Mouse (Mus musculus) layer of hippocampus, postnatal 25 days (tissue): Measurements from ENCODE around the gene Edc3. TPM values are rescaled to one million over a fixed set of nuclear protein-coding genes. Genes with fewer than 3 reads are reported as not detected.

Source experiments
- DNase-seq, 2 experiments: peaks; one replicate each; pipeline ENCODE4 v3.0.0; 2022; ENCODE audit warnings: mixed read lengths in 2 of 2, low spot score in 1 of 2; ENCODE audit errors: extremely low spot score in 1 of 2
- total RNA-seq, 2 experiments: library from RNA; stranded (reverse); gene quantifications; 2 replicates each; pipeline ENCODE4 v1.2.3; 2021

The Edc3 gene
- total RNA-seq = 10 to 100 TPM; 14.0 to 15.2 TPM

- peak; percentile 65 to 81 for DNase-seq
Observed at GRCm38 (mm10) chr9:57708068-57708719, at the start of gene Edc3. Gene Edc3, plus strand, starts transcription at chr9:57708540.

- no peak for DNase-seq
Observed at GRCm38 (mm10) chr9:57658970-57659369, 49.4 kb upstream of the Edc3 start.

GRCm38 (mm10) chr9:57659774-57660173 is 48.6 kb upstream of the Edc3 start:
- DNase-seq = peak in 1 of 2 experiments; percentile 76

- DNase-seq = no peak
Observed at GRCm38 (mm10) chr9:57660501-57660900, 47.8 kb upstream of the Edc3 start.

- no peak for DNase-seq
Observed at GRCm38 (mm10) chr9:57661552-57661951, 46.8 kb upstream of the Edc3 start.

GRCm38 (mm10) chr9:57664616-57665015 is 43.7 kb upstream of the Edc3 start:
- DNase-seq = no peak

GRCm38 (mm10) chr9:57666536-57666935 is 41.8 kb upstream of the Edc3 start:
- no peak for DNase-seq

- DNase-seq = no peak
Observed at GRCm38 (mm10) chr9:57667136-57667535, 41.2 kb upstream of the Edc3 start.

- DNase-seq = no peak
Observed at GRCm38 (mm10) chr9:57667817-57668216, 40.5 kb upstream of the Edc3 start.

GRCm38 (mm10) chr9:57668277-57668676 is 40.1 kb upstream of the Edc3 start:
- no peak for DNase-seq

- no peak for DNase-seq
Observed at GRCm38 (mm10) chr9:57669566-57669965, 38.8 kb upstream of the Edc3 start.

- no peak for DNase-seq
Observed at GRCm38 (mm10) chr9:57671037-57671436, 37.3 kb upstream of the Edc3 start.

- DNase-seq = no peak
Observed at GRCm38 (mm10) chr9:57671500-57671899, 36.8 kb upstream of the Edc3 start.

GRCm38 (mm10) chr9:57681411-57681810 is 26.9 kb upstream of the Edc3 start:
- no peak for DNase-seq

GRCm38 (mm10) chr9:57683520-57683919 is 24.8 kb upstream of the Edc3 start, which contains the start of gene Cyp1a2:
Gene Cyp1a2, minus strand, starts transcription at chr9:57683703.
- no peak for DNase-seq

GRCm38 (mm10) chr9:57686011-57686410 is 22.3 kb upstream of the Edc3 start:
- DNase-seq = no peak

- DNase-seq = no peak
Observed at GRCm38 (mm10) chr9:57687751-57688150, 20.6 kb upstream of the Edc3 start, which contains the start of gene Cyp1a1. Gene Cyp1a1, plus strand, starts transcription at chr9:57687928.

- no peak for DNase-seq
Observed at GRCm38 (mm10) chr9:57688158-57688557, 20.2 kb upstream of the Edc3 start.

GRCm38 (mm10) chr9:57688606-57689005 is 19.7 kb upstream of the Edc3 start:
- no peak for DNase-seq

- no peak for DNase-seq
Observed at GRCm38 (mm10) chr9:57694108-57694507, 14.2 kb upstream of the Edc3 start.

GRCm38 (mm10) chr9:57696380-57697285 is 11.7 kb upstream of the Edc3 start:
- DNase-seq = peak; percentile 69 to 71
